Mouse (Mus musculus): ENCODE data around the gene Agap1. TPM values are rescaled to one million over a fixed set of nuclear protein-coding genes. Genes with fewer than 3 reads are reported as not detected.

The Agap1 gene
- polyA plus RNA-seq, 1 experiment from 2014 or later: 31.9 TPM

- 2% methylated on average over 15 of the region's 15 CpGs for WGBS
- Histone ChIP-seq H3K36me3 (ENCODE audit: control insufficient read depth, insufficient read depth, low read length) (no peaks in the 10 kb centered on the region), H3K4me3 (ENCODE audit: low read length) (peak overlapping the region; percentile 38), H3K27ac (ENCODE audit: low read depth, low read length) (no peak overlapping the region), H3K27me3 (replicated peaks; ENCODE audit: control insufficient read depth, insufficient read depth, low read length) (peaks cover 40% of the 10 kb centered on the region), H3K4me2 (ENCODE audit: low read length) (peak overlapping the region; percentile 70), H3K9ac (ENCODE audit: low read depth, low read length) (no peak overlapping the region), H3K9me3 (ENCODE audit: control insufficient read depth, low read length) (no peaks in the 10 kb centered on the region), H3K4me1 (ENCODE audit: control insufficient read depth, insufficient read depth, low read depth, low read length) (peaks cover 7% of the 10 kb centered on the region)
- no peak for ATAC-seq
Observed at GRCm38 (mm10) chr1:89942395-89942976, 487.9 kb downstream of the Agap1 start.

- Histone ChIP-seq H3K9me3 (ENCODE audit: control insufficient read depth, low read length) (no peaks in the 10 kb centered on the region), H3K27me3 (replicated peaks; ENCODE audit: control insufficient read depth, insufficient read depth, low read length) (peaks cover 33% of the 10 kb centered on the region), H3K4me3 (ENCODE audit: low read length) (no peak overlapping the region), H3K9ac (ENCODE audit: low read depth, low read length) (no peak overlapping the region), H3K27ac (ENCODE audit: low read depth, low read length) (no peak overlapping the region), H3K4me1 (ENCODE audit: control insufficient read depth, insufficient read depth, low read depth, low read length) (peaks cover 7% of the 10 kb centered on the region), H3K36me3 (ENCODE audit: control insufficient read depth, insufficient read depth, low read length) (no peaks in the 10 kb centered on the region), H3K4me2 (ENCODE audit: low read length) (peak overlapping the region; percentile 24)
- 3% methylated on average over 16 of the region's 16 CpGs for WGBS
- peak; percentile 65; the same call in 1 of the 2 replicates for ATAC-seq
Observed at GRCm38 (mm10) chr1:89943202-89943601, 488.6 kb downstream of the Agap1 start.
